Mouse (Mus musculus) hindbrain, postnatal 0 days (tissue): ENCODE measurements around the gene Dstn. TPM values are rescaled to one million over a fixed set of nuclear protein-coding genes. Genes with fewer than 3 reads are reported as not detected.
A peak's percentile ranks its signal among the peaks of the same experiment; 100 is the strongest.

Source experiments
- ATAC-seq: fragments of 200-750 bp; cut with Nextera tagmentation; 2 replicates; pipeline ENCODE4 v1.8.0; 2017; ENCODE audit warnings: mild to moderate bottlenecking, moderate TSS enrichment, moderate library complexity
- DNase-seq: peaks from one replicate; pipeline ENCODE4 v3.0.0-alpha.2; 2015; ENCODE audit warnings: low spot score
- H3K27ac ChIP-seq: fragments of 300-500 bp; sonication (generic); 2 replicates; pipeline ENCODE4 v1.5.1; 2014; ENCODE audit warnings: mild to moderate bottlenecking
- H3K27me3 ChIP-seq: fragments of 300-500 bp; sonication (generic); 2 replicates; pipeline ENCODE4 v1.6.1; 2014; ENCODE audit warnings: low read length, mixed read lengths; ENCODE audit not compliant: insufficient read depth
- H3K36me3 ChIP-seq: fragments of 300-500 bp; sonication (generic); 2 replicates; pipeline ENCODE4 v1.6.1; 2014; ENCODE audit warnings: low read length, mixed read lengths; ENCODE audit not compliant: insufficient read depth
- H3K4me1 ChIP-seq: fragments of 300-500 bp; sonication (generic); 2 replicates; pipeline ENCODE4 v1.6.1; 2014; ENCODE audit warnings: antibody characterized with exemption, low read length, mixed read lengths; ENCODE audit not compliant: insufficient read depth
- H3K4me2 ChIP-seq: fragments of 300-500 bp; sonication (generic); 2 replicates; pipeline ENCODE4 v1.6.1; 2014; ENCODE audit warnings: low read depth, mild to moderate bottlenecking, low read length, moderate library complexity, mixed read lengths
- H3K4me3 ChIP-seq: fragments of 300-500 bp; sonication (generic); 2 replicates; pipeline ENCODE4 v1.5.1; 2014; ENCODE audit warnings: low read length
- H3K9ac ChIP-seq: fragments of 300-500 bp; sonication (generic); replicated peaks from 2 replicates; pipeline ENCODE4 v1.6.1; 2014; ENCODE audit warnings: mild to moderate bottlenecking, low read length, moderate library complexity, mixed read lengths
- H3K9me3 ChIP-seq: fragments of 300-500 bp; sonication (generic); 2 replicates; pipeline ENCODE4 v1.6.1; 2016; ENCODE audit warnings: low read length, mixed read lengths
- CTCF ChIP-seq: IDR thresholded peaks from 2 replicates; pipeline ENCODE4 v1.5.1; 2016; ENCODE audit warnings: antibody characterized with exemption, control low read depth, low read depth
- WGBS: fragments of 180-500 bp; shearing (Covaris S2); extraction: QIAGEN DNeasy Blood & Tissue Kit; methylation state at CpG from one replicate; pipeline ENCODE4 v1.1.7; 2014; 5-methylcytosine and 5-hydroxymethylcytosine counted together
- polyA plus RNA-seq: library from polyadenylated mRNA; unstranded; fragments of >200 nt; fragmentation: Nextera tagmentation; extraction: Ambion mirVana; gene quantifications from 2 replicates; pipeline ENCODE4 v1.2.1, GENCODE M21; 2015
- total RNA-seq: library from RNA; depleted of rRNA; stranded (reverse); fragments of >200 nt; gene quantifications from 2 replicates; pipeline ENCODE4 v1.2.3, GENCODE M21; 2014; rRNA removed

Dstn gene
- total RNA-seq (197 and 198 TPM in 2 replicates), polyA plus RNA-seq (409 and 418 TPM in 2 replicates)

DNA sequence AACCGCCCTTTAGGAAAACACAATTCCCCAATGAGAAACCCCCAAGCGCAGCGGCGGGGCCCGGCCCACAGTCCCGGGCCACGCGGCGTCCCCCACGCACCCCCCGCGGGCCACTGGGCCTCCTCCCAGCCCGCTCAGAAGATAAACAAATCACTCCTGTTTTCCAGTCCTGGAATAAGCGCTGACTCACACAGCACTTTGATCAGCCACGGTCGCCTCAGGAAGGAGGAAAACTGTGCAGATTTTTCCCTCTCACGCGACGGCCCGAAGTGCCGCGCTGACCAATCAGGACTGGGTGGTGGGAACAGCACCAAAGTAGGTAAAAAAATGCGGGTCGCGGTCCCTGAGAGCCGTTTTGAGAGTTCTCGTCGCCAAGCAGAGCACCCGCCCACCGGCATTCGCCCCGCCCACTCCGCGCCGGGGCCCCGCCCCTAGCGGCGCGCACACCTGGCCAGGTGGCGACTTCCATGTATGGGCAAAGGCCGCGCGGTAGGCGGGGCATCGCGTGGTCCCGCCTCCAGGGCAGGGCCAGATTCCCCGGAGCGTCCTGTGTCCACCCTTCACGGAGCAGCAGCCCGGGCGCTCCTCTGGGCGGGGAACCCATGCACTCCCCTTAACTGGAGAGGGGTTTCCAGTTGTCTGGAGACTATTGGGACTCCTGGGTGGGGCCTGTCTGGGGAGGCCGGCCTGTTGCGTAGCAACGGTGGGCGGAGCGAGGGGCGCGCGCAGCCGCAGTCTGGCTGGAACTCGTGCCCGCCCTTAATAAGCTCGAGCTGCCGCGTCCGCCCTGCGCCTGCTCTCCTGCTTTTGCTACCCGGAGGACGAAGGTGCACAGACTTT, at the start of gene Dstn:
Gene Dstn (plus strand): TSS at position 561 of the 840 bp plus-strand sequence.
- H3K4me2 ChIP-seq, result peak within 1 kb of the TSS; percentile 71
- under 1% methylated on average over 60 of the region's 71 CpGs for WGBS
- no peaks in the 10 kb centered on the region for H3K36me3 ChIP-seq
- peak within 1 kb of the TSS; percentile 87 for H3K4me3 ChIP-seq
- no peaks in the 10 kb centered on the region for H3K27me3 ChIP-seq
- TF ChIP-seq CTCF, result no peak
- ATAC-seq, result peak; percentile 97
- peaks cover 8% of the 10 kb centered on the region for H3K4me1 ChIP-seq
- peak within 1 kb of the TSS; percentile 97 for H3K27ac ChIP-seq
- DNase-seq, result peak; percentile 96
- H3K9ac ChIP-seq, result peak within 1 kb of the TSS; percentile 92
- no peaks in the 10 kb centered on the region for H3K9me3 ChIP-seq

DNA sequence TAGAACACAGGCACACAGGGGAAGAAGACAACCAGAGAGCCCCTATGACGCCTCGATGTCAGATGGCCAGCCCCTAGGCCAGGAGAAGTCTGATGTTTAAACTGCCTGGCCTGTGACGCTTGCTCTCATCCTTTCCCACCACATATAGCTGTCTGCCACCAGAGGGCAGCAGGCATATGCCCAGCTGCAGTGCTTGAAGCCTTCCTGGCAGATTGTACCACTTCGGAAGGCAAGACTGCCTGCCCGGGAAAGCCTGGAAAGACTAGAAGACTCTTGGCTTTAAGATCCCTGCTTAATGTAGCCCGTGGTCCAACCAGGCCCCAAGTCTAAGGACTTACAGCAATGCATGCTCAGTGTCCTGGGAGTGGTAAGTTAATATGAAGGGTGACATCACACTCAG, 47.8 kb upstream of the Dstn start:
- no peak overlapping the region for H3K4me3 ChIP-seq
- H3K36me3 ChIP-seq, result no peaks in the 10 kb centered on the region
- no peak overlapping the region for H3K9ac ChIP-seq
- H3K27me3 ChIP-seq, result no peaks in the 10 kb centered on the region
- no peak overlapping the region for H3K4me2 ChIP-seq
- WGBS, result 5% methylated on average over 6 of the region's 6 CpGs
- ATAC-seq (peak; percentile 76), DNase-seq (peak; percentile 88)
- no peaks in the 10 kb centered on the region for H3K9me3 ChIP-seq
- peak; percentile 97 for TF ChIP-seq CTCF
- no peaks in the 10 kb centered on the region for H3K4me1 ChIP-seq
- H3K27ac ChIP-seq, result no peak overlapping the region

DNA sequence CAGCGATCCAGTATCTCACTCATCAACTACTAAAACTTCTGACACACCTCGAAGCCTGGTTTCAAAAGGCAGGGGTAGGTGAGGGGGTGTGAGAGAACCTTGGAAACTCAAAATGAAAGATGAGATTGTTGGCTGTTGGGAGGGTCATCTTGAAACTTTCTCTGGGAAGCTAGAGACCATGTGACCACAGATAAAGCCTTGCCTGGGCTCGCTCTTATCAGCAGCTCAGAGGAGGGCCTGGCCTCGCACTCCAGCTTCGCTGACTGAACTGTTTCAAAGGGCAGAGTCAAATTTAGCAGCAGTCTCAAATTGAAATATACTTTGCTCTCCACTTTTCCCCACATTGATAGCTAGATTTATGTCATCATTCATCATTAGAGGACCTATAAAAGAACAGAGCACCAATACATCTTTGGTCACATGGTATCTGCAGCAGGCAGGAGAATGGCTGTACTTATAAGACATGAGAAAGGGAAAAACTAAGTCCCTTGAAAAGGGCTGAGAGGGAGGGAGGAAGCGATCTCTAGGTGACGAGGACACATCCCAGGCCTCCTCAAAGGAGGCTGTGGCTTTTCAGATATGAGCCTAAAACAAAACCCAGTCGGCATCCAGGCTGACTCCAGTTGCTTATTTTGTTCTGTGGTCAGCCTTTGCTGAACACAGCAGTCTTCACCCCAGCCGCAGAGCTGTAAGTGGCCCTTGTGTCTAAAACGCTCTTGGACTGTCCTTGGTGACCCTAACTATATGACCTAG, 44.0 kb upstream of the Dstn start:
- Histone ChIP-seq H3K36me3 (no peaks in the 10 kb centered on the region), H3K9ac (no peak overlapping the region), H3K4me1 (no peaks in the 10 kb centered on the region), H3K27ac (no peak overlapping the region), H3K9me3 (no peaks in the 10 kb centered on the region), H3K4me2 (no peak overlapping the region), H3K4me3 (no peak overlapping the region), H3K27me3 (no peaks in the 10 kb centered on the region)
- ATAC-seq, result no peak
- no peak for TF ChIP-seq CTCF
- no peak for DNase-seq
- 78% methylated on average over 10 of the region's 10 CpGs for WGBS

DNA sequence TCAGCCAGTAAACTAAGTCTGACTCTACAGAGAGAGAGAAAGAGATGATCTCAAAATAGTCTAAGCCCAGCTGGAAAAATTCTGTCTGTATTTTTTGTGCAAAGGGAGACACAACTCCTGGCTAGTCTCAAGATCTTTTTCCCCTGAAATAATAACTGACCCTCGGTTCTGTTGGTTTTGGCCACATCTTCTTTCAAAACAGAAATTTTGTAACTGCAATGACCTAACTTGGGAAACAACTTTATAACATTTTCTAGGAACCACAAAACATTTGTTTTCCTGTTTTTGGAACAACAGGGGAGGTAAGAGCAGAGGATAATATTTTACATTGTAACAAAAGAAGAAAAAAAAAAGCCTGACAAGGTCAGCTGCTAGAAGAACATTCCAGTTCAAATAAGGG, 39.1 kb upstream of the Dstn start:
- TF ChIP-seq CTCF, result no peak
- Histone ChIP-seq H3K36me3 (no peaks in the 10 kb centered on the region), H3K9me3 (no peaks in the 10 kb centered on the region), H3K27ac (no peak overlapping the region), H3K27me3 (no peaks in the 10 kb centered on the region), H3K9ac (no peak overlapping the region), H3K4me2 (no peak overlapping the region), H3K4me3 (no peak overlapping the region), H3K4me1 (no peaks in the 10 kb centered on the region)
- ATAC-seq (no peak), DNase-seq (no peak)
- 64% methylated on average over 1 of the region's 1 CpGs for WGBS

DNA sequence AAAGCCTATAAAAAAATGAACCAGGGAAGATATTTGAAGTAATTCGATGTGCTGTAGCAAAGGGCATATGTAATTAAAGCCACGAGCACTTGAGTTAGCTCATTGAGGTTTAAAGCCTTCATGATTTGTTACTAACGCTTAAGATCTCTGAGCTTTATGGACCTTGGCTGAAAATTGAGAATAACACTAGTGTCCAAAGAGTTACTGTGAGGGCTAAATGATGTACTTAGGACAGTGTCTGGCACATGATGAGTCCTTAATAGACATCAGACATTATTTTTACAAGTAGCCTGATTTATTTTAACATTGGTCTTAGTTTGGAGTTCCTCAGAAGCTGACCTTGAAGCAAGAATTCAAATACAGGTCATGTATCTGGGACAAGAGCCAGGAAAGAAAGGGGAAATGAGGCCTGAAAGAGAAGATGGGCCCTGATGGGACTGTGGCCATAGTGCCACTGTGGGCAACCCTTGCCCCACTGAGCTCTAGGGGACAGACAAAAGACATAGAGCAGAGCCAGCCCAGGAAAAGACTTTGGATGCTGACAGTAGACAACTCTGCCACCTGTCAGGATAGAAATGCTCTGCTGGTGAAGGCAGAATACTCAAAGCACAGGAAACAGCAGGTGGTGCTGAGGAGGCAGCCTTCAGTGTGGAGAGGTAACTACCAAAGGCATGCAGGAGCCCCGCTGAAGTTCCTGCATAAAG, 38.0 kb upstream of the Dstn start:
- Histone ChIP-seq H3K9ac (no peak overlapping the region), H3K36me3 (no peaks in the 10 kb centered on the region), H3K9me3 (no peaks in the 10 kb centered on the region), H3K27me3 (no peaks in the 10 kb centered on the region), H3K4me2 (no peak overlapping the region), H3K4me1 (no peaks in the 10 kb centered on the region), H3K4me3 (no peak overlapping the region), H3K27ac (no peak overlapping the region)
- peak; percentile 46 for DNase-seq
- TF ChIP-seq CTCF, result peak; percentile 57
- no peak for ATAC-seq
- WGBS, result 72% methylated on average over 4 of the region's 4 CpGs

DNA sequence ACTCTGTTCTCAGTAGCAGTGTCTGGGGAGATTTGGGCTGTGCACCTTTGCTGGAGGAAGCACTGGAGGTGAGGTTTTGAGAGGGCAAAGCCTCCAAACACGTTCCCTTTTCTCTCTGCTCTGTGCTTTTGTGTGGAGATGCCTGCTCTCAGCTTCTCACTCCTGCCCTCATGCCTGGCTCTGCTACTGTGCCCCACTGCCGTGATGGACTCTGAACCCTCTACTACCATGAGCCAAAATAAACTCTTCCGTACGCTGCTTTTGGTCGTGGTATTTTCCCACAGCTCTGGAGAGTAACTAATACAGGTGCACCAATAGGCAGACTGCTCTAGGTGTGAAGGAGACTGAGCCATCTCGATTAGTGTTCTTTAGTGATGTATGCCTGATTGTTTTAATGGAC, 35.8 kb upstream of the Dstn start:
- no peak for DNase-seq
- WGBS, result 91% methylated on average over 6 of the region's 6 CpGs
- Histone ChIP-seq H3K4me1 (no peaks in the 10 kb centered on the region), H3K36me3 (no peaks in the 10 kb centered on the region), H3K4me2 (no peak overlapping the region), H3K27me3 (no peaks in the 10 kb centered on the region), H3K9ac (no peak overlapping the region), H3K9me3 (no peaks in the 10 kb centered on the region), H3K4me3 (no peak overlapping the region), H3K27ac (no peak overlapping the region)
- no peak for ATAC-seq
- TF ChIP-seq CTCF, result no peak
